Mouse (Mus musculus) heart, postnatal 10 days (tissue): ENCODE measurements around the gene Slc25a12. TPM values are rescaled to one million over a fixed set of nuclear protein-coding genes. Genes with fewer than 3 reads are reported as not detected.

Experiments
- total RNA-seq, 2 experiments: library from RNA; stranded (reverse); gene quantifications; 2 replicates each; pipeline ENCODE4 v1.2.3; 2021

The Slc25a12 gene
- total RNA-seq, 2 experiments from 2014 or later = 213 to 220 TPM

Other genes starting within 250 kb of the Slc25a12 start
- 1 to 10 TPM; 1.1 to 1.7 TPM for gene Cybrd1, start 249.8 kb downstream of the Slc25a12 start, total RNA-seq
- gene Dync1i2, start 156.0 kb downstream of the Slc25a12 start, total RNA-seq = 10 to 100 TPM; 85.4 to 92.6 TPM
- 10 to 100 TPM; 40.7 to 48.3 TPM for gene Hat1, start 21.2 kb upstream of the Slc25a12 start, total RNA-seq
- 10 to 100 TPM; 37.3 to 38.4 TPM for gene Metap1d, start 85.5 kb upstream of the Slc25a12 start, total RNA-seq
- gene Dlx1, start 160.4 kb upstream of the Slc25a12 start, total RNA-seq = under 1 TPM in 1 of 2 experiments, not detected in 1; 0.48 TPM
- gene Dlx2, start 179.0 kb upstream of the Slc25a12 start, total RNA-seq = not detected